Mouse (Mus musculus) heart, embryonic 10.5 days (tissue): ENCODE results near the gene Nebl. TPM values are rescaled to one million over a fixed set of nuclear protein-coding genes. Genes with fewer than 3 reads are reported as not detected.
"Not testable (repeated sequence)": the region's sequence is repeated elsewhere in the genome, so short reads cannot be mapped to it uniquely, and the experiment has no call there.

Experiments
- DNase-seq: peaks from one replicate; pipeline ENCODE4 v3.0.0-alpha.2; 2017; ENCODE audit warnings: low spot score
- H3K27ac ChIP-seq: fragments of 300-500 bp; sonication (generic); 2 replicates; pipeline ENCODE4 v1.5.1; 2016; ENCODE audit warnings: mild to moderate bottlenecking
- H3K27me3 ChIP-seq: fragments of 300-500 bp; sonication (generic); 2 replicates; pipeline ENCODE4 v1.6.1; 2016; ENCODE audit warnings: mild to moderate bottlenecking; ENCODE audit not compliant: poor library complexity, insufficient read depth, severe bottlenecking
- H3K36me3 ChIP-seq: fragments of 300-500 bp; sonication (generic); 2 replicates; pipeline ENCODE4 v1.6.1; 2016; ENCODE audit warnings: mild to moderate bottlenecking, moderate library complexity
- H3K4me1 ChIP-seq: fragments of 300-500 bp; sonication (generic); 2 replicates; pipeline ENCODE4 v1.6.1; 2016; ENCODE audit warnings: mild to moderate bottlenecking
- H3K4me3 ChIP-seq: fragments of 300-500 bp; sonication (generic); 2 replicates; pipeline ENCODE4 v1.5.1; 2016; ENCODE audit warnings: mild to moderate bottlenecking, moderate library complexity
- H3K9me3 ChIP-seq: fragments of 300-500 bp; sonication (generic); 2 replicates; pipeline ENCODE4 v1.6.1; 2016; ENCODE audit warnings: mild to moderate bottlenecking, moderate library complexity
- WGBS: fragments of 180-500 bp; shearing (Covaris S2); methylation state at CpG from one replicate; pipeline ENCODE4 v1.1.7; 2016; 5-methylcytosine and 5-hydroxymethylcytosine counted together
- microRNA-seq: library from miRNA; unstranded; fragments of <30 nt; microRNA quantifications from one replicate; pipeline ENCODE4, GENCODE M21; 2017
- polyA plus RNA-seq: library from polyadenylated mRNA; unstranded; fragments of >200 nt; fragmentation: Nextera tagmentation; extraction: Ambion mirVana; gene quantifications from 2 replicates; pipeline ENCODE4 v1.2.1, GENCODE M21; 2016

Nebl gene
- polyA plus RNA-seq, 1 experiment from 2014 or later, result 292 TPM

DNA sequence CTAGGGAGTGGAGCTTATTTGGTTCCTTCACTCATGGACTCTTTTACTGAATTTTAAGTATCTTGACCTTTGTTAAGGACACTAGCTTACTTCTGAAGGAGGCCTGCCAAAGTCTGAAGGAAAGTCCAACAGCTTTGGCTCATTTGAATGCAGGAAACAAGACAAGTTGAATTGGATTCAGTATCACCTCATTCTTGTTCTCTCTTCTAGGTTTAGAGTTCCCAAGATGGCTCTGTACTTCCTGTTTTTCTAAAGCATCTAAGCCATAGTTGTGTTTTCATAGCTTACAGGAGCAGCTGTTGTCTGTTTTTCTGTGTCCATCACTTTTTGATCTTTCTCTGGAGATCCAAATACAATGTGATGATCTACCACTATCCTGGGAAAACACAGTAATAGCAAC lies 429.9 kb downstream of the Nebl start:
- Histone ChIP-seq H3K27me3 (no peaks in the 10 kb centered on the region), H3K9me3 (no peaks in the 10 kb centered on the region), H3K36me3 (no peaks in the 10 kb centered on the region), H3K4me1 (no peaks in the 10 kb centered on the region), H3K27ac (no peak overlapping the region), H3K4me3 (no peak overlapping the region)
- no peak for DNase-seq

DNA sequence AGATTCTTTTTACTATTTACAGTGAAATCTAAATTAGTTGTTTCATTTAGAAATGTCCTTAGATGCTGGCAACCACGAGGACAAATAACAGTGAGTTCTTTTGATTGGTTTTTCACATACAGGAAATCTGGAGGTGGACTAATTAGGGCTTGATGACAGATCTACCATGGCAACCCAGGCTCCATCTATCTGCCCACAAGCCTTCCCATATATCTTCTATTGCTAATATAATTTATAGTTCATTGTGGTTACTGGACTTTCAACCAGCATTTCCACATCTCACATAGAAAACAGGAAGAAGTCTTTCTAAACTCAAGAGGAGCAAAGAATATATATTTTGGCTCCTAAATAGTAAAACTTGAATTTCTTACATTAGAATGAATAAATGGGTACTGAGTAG lies 433.8 kb downstream of the Nebl start:
- Histone ChIP-seq H3K4me3 (no peak overlapping the region), H3K9me3 (no peaks in the 10 kb centered on the region), H3K4me1 (no peaks in the 10 kb centered on the region), H3K36me3 (no peaks in the 10 kb centered on the region), H3K27ac (no peak overlapping the region), H3K27me3 (no peaks in the 10 kb centered on the region)
- 69% methylated on average over 1 of the region's 1 CpGs for WGBS
- DNase-seq, result no peak

DNA sequence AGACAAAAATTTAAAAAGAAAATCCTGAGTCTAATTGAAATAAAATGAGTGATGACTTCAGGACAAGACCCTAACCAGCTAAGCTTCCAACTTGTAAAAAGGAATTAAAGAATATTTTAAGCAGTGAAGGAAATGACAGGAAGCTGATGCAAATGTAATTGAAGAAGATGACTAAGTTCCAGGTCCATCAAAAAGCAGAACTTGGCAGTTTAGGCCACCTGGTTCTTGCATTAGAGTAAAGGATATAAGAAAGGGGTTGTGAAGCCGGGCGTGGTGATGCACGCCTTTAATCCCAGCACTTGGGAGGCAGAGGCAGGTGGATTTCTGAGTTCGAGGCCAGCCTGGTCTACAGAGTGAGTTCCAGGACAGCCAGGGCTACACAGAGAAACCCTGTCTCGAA lies 436.0 kb downstream of the Nebl start:
- not testable (repeated sequence) for H3K4me1 ChIP-seq, H3K36me3 ChIP-seq, H3K4me3 ChIP-seq, H3K9me3 ChIP-seq, DNase-seq, H3K27ac ChIP-seq, H3K27me3 ChIP-seq
- 85% methylated on average over 4 of the region's 5 CpGs for WGBS

Small RNAs within 50 kb of the gene (microRNA-seq; reads per million reads assigned to microRNA genes)
- not detected for gene Mir6419
